Mouse (Mus musculus) olfactory bulb, adult 2 months (tissue): ENCODE data around the gene Panx1.

Experiments
- CTCF ChIP-seq: fragments of 200-500 bp; IDR thresholded peaks from 2 replicates; pipeline ENCODE4 v1.5.1; 2012; ENCODE audit warnings: low read depth, mild to moderate bottlenecking, low read length, moderate library complexity; ENCODE audit not compliant: insufficient read depth
- POLR2A ChIP-seq: fragments of 200-500 bp; IDR thresholded peaks from 2 replicates; pipeline ENCODE4 v1.6.1; 2012; ENCODE audit warnings: mild to moderate bottlenecking, low read depth, low read length, moderate library complexity; ENCODE audit not compliant: insufficient read depth

DNA sequence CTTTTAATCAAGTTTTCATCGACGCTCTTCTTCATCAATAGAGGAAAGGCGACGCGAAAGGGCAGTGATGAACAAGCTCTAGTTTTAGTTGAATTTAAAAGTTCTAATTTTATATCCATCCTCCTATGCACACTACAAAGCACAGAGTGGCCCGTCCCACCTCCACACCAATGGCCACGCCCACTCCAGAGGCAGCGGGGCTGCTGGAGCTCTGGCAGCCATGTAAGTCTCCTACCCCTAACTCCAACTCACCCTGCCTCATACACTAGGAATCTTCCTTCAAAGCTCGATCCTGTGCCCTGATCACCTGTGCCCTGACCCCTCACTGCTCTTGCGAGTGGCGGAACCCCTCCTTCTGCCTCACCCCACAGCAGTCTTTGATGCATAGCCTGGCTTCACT lies 3.7 kb downstream of the Panx1 start:
- TF ChIP-seq CTCF (no peak), POLR2A (no peak)
